Mouse (Mus musculus) spleen, adult 2 months (tissue): ENCODE data around the gene Stra8. TPM values are rescaled to one million over a fixed set of nuclear protein-coding genes. Genes with fewer than 3 reads are reported as not detected.

Experiments used
- DNase-seq, 2 experiments: peaks; one replicate each; pipeline versions ENCODE4 v3.0.0 to v3.0.0-alpha.2; 2012 to 2021; ENCODE audit warnings: low spot score in 2 of 2, low read depth in 1 of 2
- H3K27ac ChIP-seq: fragments of 200-500 bp; 2 replicates; pipeline ENCODE4 v1.5.1; 2012; ENCODE audit warnings: low read length, inconsistent platforms; ENCODE audit not compliant: insufficient read depth
- H3K27me3 ChIP-seq: fragments of 200-500 bp; 2 replicates; pipeline ENCODE4 v1.6.1; 2012; ENCODE audit warnings: mild to moderate bottlenecking, moderate library complexity, low read length, inconsistent platforms; ENCODE audit not compliant: control insufficient read depth, insufficient read depth
- H3K36me3 ChIP-seq: fragments of 200-500 bp; 2 replicates; pipeline ENCODE4 v1.6.1; 2012; ENCODE audit warnings: mild to moderate bottlenecking, low read length, inconsistent platforms; ENCODE audit not compliant: control insufficient read depth, insufficient read depth
- H3K4me1 ChIP-seq: fragments of 200-500 bp; 2 replicates; pipeline ENCODE4 v1.6.1; 2011; ENCODE audit warnings: inconsistent platforms; ENCODE audit not compliant: control insufficient read depth, insufficient read depth, insufficient read length
- H3K4me3 ChIP-seq: fragments of 200-500 bp; 2 replicates; pipeline ENCODE4 v1.5.1; 2011; ENCODE audit warnings: mild to moderate bottlenecking, inconsistent platforms; ENCODE audit not compliant: insufficient read depth, insufficient read length; ENCODE audit errors: extremely low read depth
- CTCF ChIP-seq: fragments of 200-500 bp; IDR thresholded peaks from 2 replicates; pipeline ENCODE4 v1.5.1; 2011; ENCODE audit warnings: mild to moderate bottlenecking, inconsistent platforms; ENCODE audit not compliant: insufficient read depth, insufficient read length, insufficient replicate concordance; ENCODE audit errors: extremely low read depth
- POLR2A ChIP-seq: fragments of 200-500 bp; IDR thresholded peaks from 2 replicates; pipeline ENCODE4 v1.6.1; 2011; ENCODE audit warnings: low read depth, low read length, inconsistent platforms
- WGBS: fragments of 180-500 bp; shearing (Covaris S2); methylation state at CpG from one replicate; pipeline ENCODE4 v1.1.7; 2018; 5-methylcytosine and 5-hydroxymethylcytosine counted together
- polyA plus RNA-seq: library from polyadenylated mRNA; depleted of rRNA; stranded (reverse); fragments of >200 nt; gene quantifications from 2 replicates; pipeline ENCODE4 v1.2.3, GENCODE M21; 2012

The Stra8 gene
- polyA plus RNA-seq, 1 experiment = not detected

- no peak for TF ChIP-seq POLR2A
- no peak for TF ChIP-seq CTCF
- H3K36me3 ChIP-seq = no peaks in the 10 kb centered on the region
- WGBS = 68% methylated on average over 8 of the region's 8 CpGs
- no peak for DNase-seq
- peaks cover 13% of the 10 kb centered on the region; the same call in 1 of the 2 replicates for H3K4me1 ChIP-seq
- H3K27ac ChIP-seq = no peak overlapping the region
- H3K27me3 ChIP-seq = no peaks in the 10 kb centered on the region
- H3K4me3 ChIP-seq = no peak overlapping the region
Observed at GRCm38 (mm10) chr6:34939451-34939850, 19.5 kb downstream of the Stra8 start.

GRCm38 (mm10) chr6:34941496-34941895 lies 21.5 kb downstream of the Stra8 start:
- DNase-seq = no peak
- no peaks in the 10 kb centered on the region for H3K36me3 ChIP-seq
- no peaks in the 10 kb centered on the region for H3K27me3 ChIP-seq
- no peak overlapping the region for H3K4me3 ChIP-seq
- peaks cover 13% of the 10 kb centered on the region; the same call in 1 of the 2 replicates for H3K4me1 ChIP-seq
- H3K27ac ChIP-seq = no peak overlapping the region
- WGBS = 89% methylated on average over 2 of the region's 2 CpGs
- TF ChIP-seq POLR2A (no peak), CTCF (no peak)

GRCm38 (mm10) chr6:34942446-34942845 lies 22.5 kb downstream of the Stra8 start:
- Histone ChIP-seq H3K27ac (no peak overlapping the region), H3K36me3 (no peaks in the 10 kb centered on the region), H3K4me1 (peaks cover 13% of the 10 kb centered on the region; the same call in 1 of the 2 replicates), H3K4me3 (no peak overlapping the region), H3K27me3 (no peaks in the 10 kb centered on the region)
- DNase-seq = no peak
- 51% methylated on average over 9 of the region's 9 CpGs for WGBS
- no peak for TF ChIP-seq POLR2A
- no peak for TF ChIP-seq CTCF

GRCm38 (mm10) chr6:34943499-34943898 lies 23.5 kb downstream of the Stra8 start:
- H3K4me1 ChIP-seq = peaks cover 7% of the 10 kb centered on the region; the same call in 1 of the 2 replicates
- DNase-seq = no peak
- no peaks in the 10 kb centered on the region for H3K27me3 ChIP-seq
- WGBS = 72% methylated on average over 5 of the region's 5 CpGs
- TF ChIP-seq POLR2A = no peak
- TF ChIP-seq CTCF = no peak
- no peak overlapping the region for H3K27ac ChIP-seq
- H3K4me3 ChIP-seq = no peak overlapping the region
- no peaks in the 10 kb centered on the region for H3K36me3 ChIP-seq

- Histone ChIP-seq H3K36me3 (no peaks in the 10 kb centered on the region), H3K4me1 (no peaks in the 10 kb centered on the region; the same call in 1 of the 2 replicates), H3K27ac (no peak overlapping the region), H3K27me3 (no peaks in the 10 kb centered on the region), H3K4me3 (no peak overlapping the region)
- 52% methylated on average over 1 of the region's 1 CpGs for WGBS
- DNase-seq = no peak
- TF ChIP-seq POLR2A (no peak), CTCF (no peak)
Observed at GRCm38 (mm10) chr6:34946486-34947079, 26.6 kb downstream of the Stra8 start.

- H3K36me3 ChIP-seq = no peaks in the 10 kb centered on the region
- no peak overlapping the region for H3K4me3 ChIP-seq
- DNase-seq = no peak
- WGBS = 79% methylated on average over 11 of the region's 11 CpGs
- H3K27ac ChIP-seq = no peak overlapping the region
- peaks cover 11% of the 10 kb centered on the region; the same call in 1 of the 2 replicates for H3K4me1 ChIP-seq
- TF ChIP-seq CTCF = no peak
- TF ChIP-seq POLR2A = no peak
- H3K27me3 ChIP-seq = no peaks in the 10 kb centered on the region
Observed at GRCm38 (mm10) chr6:34948461-34948860, 28.5 kb downstream of the Stra8 start.

- Histone ChIP-seq H3K36me3 (no peaks in the 10 kb centered on the region), H3K4me1 (peaks cover 17% of the 10 kb centered on the region; the same call in 1 of the 2 replicates), H3K27me3 (no peaks in the 10 kb centered on the region), H3K27ac (no peak overlapping the region), H3K4me3 (no peak overlapping the region)
- whole genome bisulfite sequencing = 39% methylated on average over 7 of the region's 7 CpGs
- no peak for TF ChIP-seq CTCF
- TF ChIP-seq POLR2A = no peak
- DNase-seq = no peak
Observed at GRCm38 (mm10) chr6:34951518-34951917, 31.6 kb downstream of the Stra8 start.
